Mouse (Mus musculus) kidney, postnatal 25 days (tissue): ENCODE results near the gene Helz.
A peak's percentile ranks its signal among the peaks of the same experiment; 100 is the strongest.
"Not testable (repeated sequence)": the region's sequence is repeated elsewhere in the genome, so short reads cannot be mapped to it uniquely, and the experiment has no call there.

Experiments
- DNase-seq, 2 experiments: peaks; one replicate each; pipeline ENCODE4 v3.0.0; 2021; ENCODE audit warnings: mixed read lengths in 2 of 2

Helz gene

DNA sequence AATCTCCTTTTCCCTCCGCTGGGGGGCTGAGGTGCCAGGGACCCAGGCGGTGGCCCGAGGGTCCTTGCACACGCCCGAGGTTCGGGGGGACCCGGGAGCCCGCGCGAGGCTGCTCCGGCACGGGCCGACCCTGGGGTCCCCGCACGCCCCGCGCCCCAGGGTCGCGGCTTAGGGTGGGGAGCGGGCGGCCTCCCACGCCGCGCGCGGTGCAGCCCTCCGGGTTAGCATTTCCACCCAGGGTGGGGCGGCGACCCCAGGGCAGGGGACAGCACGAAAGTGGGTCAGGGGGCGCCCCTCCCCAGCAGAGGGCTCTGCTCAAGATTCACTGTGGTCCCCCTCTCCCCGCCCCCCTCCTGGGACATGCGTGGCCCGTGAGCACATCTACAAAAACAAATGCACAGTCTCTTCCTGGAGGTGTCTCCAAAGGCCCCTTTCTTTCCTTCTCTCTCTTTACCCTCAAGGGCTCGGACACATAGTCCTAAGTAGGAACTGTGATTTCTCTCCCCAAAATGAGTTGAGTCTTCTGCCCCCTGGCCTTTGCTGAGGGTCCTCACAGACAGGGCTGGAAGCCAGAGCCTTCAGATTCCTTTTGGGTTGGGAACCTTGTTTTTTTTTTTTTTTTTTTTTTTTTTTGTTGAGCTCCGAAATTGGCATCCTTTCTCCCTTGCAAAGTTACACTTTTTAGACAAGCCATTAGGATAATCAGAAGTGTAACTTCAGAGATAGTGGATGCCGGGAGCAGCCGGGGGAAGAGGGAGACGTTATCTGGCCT, 660 bp downstream of the Helz start:
- DNase-seq: peak; percentile 34 to 62

DNA sequence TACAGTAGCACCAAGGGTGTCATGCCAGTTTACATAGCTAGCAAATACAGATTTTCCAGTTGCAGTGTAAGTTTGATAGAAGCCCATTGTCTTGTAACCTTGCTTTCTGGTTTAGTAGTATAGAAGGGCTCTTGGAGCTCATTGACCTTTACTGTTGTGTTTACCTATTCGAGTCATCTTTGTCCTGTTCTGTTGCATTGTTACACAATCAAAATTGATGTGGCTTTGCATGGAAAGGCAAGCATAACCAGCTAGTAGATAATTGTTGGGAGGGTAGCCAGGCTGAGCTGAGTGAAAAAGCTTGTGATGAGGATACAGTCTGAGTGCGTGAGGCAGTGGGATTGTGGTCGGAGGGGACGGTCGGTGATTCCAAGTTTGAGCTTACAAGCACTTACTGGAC, 12.1 kb downstream of the Helz start:
- DNase-seq: no peak

DNA sequence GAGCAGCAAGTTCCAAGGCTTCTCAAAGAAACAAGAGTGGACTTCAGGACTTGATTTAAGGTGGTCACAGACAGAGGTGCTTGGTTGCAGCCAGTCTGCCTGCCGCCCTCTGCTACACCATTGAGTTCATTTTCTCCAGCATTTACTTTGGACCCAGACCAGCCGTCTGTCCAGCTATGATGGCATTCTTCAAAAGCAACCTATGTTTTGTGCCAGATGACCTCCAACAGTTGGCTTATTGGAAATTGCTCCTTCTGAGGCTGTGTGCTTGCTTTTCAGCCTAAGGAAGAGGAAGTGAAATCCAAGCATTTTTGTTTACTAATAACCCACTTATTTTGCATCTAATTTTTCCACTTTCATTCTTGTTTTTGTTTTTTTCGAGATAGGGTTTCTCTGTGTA, 19.7 kb downstream of the Helz start:
- DNase-seq: no peak

DNA sequence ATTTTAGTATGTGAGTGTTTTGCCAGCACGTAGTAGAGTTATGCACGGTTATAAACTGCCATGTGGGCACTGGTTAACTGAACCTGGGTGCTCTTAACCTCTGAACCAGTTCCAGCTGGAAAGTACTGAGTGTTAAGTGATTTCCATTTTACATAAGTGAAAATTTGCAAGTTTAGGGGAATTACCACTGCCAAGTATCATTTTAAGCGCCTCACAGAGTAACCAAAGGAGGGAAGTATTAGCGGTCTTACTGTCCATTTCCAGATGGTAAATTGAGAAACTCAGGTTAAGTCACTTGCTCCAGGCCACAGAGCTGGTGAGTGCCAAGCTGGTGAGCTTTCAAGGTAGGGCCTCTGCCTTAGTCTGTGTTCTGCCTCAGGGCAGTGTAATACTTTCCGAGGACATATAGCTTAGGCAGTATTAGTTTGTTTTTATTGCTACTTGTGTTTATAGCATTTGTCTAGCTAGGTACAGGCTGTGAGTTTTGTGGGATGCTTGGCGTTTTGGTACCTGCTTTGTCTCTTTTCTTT, 20.8 kb downstream of the Helz start:
- no peak for DNase-seq

DNA sequence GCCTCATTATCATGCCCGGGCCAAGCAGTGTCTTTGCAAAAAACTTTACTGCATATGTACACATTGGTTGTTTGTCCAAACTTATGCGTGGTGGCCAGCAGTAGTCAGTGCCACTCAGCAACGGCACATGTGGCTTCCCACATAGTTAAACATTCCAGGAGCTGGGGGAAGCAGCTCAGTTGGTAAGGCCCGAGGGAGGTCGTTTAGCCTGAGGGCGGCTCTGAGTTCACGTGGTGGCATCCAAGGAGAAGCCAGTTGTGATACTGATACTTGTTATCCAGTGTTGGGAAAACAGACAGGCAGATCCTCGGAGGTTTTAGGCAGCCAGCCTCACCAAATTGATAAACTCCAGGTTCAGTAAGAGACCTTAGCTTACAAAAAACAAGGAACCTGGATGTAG, 23.2 kb downstream of the Helz start:
- DNase-seq: not testable (repeated sequence)

DNA sequence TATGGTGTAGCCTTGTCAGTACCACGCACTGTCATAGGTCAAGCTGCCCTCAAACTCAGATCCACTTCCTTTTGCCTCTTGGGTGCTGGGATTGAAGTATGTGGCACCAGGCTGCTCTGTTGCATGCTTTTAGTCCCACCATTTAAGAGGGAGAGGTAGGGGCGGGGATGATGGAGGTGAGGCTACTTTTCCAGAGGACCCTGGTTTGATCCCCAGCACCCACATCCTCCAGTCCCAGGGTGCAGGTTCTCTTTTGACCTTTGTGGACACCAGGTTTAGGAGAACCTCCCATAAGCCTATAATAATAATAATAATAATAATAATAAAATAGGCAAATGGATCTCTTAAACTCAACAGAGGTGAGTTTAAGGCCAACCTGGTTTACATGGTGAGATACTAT, 23.6 kb downstream of the Helz start:
- DNase-seq: no peak

DNA sequence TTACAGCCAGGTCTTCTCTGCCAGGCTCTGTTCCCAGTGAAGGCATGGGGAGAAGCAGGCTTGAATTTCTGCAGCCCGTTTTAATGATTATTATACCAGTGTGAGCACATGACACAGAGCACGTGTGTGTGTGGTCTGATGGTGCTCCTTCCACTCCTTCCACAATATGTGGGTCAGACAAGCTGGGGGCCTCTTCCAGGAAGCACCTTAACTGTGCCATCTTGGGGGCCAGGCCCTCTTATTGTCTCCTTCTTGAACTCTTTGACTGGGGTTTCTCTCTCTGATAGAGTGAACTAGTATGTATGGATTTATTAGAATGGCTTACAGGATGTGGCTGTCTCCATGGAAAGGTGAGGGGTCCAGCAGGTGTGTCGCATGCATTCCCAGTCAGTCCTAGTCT, 24.8 kb downstream of the Helz start:
- no peak for DNase-seq

DNA sequence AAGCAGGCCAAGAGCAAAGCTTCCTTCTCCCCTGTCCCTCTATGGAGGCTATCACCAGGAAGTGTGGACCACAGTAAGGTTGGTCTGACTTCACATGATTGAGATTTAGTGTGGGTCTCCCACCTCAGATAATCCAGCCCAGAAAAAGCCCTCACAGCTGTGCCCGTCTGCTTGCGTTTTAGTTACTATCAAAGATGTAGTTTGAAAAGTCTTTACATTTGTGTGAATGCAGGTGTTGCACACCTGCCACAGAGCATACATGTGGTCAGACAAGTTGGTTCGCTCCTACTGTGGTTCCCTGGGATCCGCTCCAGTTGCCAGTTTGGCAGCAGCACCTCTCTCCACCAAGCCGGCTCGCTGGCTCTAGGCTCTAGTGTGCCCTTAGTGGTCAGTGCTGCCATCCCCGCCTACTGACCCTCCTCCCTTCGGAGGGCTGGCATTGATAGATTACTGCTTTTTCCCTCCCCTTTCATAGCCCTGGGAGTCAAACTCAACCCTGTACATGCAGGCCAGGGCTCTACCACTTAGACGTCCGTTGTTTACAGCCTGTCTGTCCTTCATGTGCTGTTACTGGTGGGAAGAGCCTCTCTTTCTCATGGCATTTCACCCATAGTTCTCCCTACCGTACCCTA, 25.4 kb downstream of the Helz start:
- peak; percentile 74 to 90 for DNase-seq

DNA sequence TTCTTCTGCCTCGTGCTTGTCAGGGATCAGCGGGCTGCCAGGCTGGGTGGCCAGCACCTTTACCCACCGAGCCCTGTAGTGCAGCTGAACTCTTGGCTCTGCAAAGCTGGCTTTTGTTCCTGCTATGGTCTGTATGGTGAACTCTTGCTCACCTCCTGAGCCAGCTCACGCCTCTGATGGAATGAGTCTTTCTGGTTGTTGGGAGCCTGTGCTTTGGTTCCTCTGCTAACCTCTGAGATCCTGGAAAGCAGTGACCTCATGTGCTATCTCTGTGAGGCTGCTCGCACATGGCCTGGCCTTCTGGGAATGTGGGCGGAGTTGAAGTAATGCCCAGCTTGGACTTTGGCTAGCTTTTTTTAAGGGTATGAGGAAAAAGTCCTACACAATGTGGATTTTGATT, 26.1 kb downstream of the Helz start:
- peak; percentile 80 to 91 for DNase-seq

DNA sequence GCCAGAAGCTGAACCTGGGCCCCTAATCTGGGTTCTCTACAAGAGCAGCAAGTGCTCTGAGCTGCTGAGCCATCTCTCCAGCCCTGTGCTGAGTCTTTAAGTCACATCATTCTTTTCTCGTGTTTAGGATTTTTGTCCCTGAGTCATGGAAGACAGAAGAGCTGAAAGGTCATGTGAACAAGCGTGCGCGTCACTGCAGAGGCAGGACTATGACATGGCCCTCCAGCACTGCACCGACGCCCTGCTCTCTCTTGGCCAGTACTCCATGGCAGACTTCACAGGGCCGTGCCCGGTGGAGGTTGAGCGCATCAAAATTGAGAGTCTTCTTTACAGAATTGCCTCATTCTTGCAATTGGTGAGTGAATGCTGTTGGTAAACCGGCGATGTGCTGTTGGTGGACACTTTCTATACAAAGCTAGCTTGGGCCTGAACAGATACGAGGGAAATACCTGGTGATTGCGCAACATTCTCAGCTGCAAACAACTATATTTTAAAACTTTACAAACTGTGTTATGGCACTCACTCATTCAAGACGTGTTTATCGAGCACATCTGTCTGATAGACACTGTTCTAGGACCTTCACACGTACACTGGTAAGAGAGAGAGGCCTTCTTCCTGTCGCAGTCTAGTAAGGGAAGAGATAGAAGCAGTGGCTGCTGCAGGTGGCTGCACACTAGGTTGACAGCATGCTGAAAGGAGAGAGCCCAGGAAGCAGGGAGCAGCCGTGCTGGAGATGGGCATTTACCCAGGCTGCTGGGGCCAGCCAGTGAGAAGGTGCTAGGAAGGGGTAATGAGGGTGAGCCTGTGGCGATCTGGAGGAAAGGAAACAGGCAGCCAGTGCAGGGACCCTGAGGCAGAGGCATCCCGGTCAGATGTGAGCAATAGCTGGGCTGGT, 27.3 kb downstream of the Helz start:
- no peak for DNase-seq

DNA sequence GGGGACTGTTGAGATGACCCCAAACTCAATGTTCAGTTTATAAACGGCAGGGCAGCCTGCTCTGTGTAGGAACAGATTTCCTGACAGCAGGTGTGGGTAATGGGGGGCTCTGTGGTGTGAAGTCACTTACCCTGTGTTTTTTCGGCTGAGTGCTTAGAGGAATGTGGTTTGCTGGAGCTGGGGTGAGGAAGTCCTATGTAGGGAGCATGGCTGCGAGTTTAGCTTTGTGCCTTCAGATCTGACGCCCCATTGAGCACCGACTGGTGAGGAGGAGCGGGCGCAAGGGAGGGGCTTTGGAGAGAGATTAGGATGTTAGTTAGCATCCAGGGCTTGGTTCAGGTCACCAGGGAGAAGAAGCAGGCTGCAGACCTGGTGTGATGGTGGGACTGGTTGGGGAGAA, 28.5 kb downstream of the Helz start:
- no peak for DNase-seq

DNA sequence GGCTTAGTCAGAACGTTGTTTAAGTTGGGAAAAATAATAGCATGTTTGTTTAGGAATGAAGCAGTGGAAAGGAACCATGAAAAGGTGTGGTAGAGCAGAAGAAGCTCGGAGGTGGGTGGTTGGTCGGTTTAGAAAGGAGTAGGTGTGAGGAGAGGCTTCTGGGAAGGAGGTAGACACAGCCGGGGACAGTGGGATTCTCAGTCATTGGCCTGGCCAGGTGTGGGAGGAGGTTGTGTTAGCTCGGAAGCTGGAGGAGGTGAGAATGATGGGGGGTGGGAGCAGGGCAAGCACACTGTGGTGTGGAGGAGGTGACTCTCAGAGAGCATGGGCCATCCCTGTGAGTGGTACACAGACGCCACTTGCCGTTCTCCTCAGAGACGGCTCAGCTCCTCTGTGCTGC, 29.7 kb downstream of the Helz start:
- DNase-seq: no peak

DNA sequence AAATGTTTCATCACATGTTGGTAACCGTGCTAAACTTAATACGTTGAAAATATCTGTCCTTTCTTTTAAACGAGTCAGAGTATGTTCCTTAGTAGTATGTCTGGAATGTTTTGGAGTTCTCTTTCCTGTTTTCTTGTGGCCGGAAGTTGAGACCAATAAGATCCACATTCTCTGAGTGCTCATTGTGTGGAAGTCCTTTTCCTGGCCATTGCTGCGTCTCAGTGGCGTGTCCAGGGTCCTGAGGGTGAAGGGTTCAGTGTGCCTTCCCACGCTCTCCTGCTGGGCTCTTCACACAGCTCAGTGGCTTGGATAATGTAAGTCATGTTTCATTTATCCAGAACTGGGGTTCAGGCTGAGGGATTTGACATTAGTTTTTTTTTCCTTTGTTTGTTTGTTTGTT, 30.5 kb downstream of the Helz start:
- peak; percentile 25 to 65 for DNase-seq

DNA sequence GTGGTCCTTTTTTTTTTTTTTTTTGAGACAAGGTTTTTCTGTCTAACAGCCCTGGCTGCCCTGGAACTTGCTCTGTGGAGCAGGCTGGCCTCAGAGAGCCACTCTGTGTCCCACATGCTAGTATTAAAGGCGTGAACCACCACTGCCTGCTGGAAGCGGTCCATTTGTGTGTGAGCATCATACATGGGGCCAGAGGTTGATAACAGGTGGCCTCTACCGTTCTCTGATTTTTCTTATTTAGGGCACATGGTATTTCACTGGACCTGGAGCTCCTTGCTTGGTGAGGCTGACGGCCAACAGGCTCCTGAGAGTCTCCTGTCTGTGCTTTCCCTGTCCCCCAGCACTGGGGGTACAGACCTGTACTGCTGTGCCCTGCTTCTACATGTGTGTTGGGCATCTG, 33.1 kb downstream of the Helz start:
- DNase-seq: no peak

DNA sequence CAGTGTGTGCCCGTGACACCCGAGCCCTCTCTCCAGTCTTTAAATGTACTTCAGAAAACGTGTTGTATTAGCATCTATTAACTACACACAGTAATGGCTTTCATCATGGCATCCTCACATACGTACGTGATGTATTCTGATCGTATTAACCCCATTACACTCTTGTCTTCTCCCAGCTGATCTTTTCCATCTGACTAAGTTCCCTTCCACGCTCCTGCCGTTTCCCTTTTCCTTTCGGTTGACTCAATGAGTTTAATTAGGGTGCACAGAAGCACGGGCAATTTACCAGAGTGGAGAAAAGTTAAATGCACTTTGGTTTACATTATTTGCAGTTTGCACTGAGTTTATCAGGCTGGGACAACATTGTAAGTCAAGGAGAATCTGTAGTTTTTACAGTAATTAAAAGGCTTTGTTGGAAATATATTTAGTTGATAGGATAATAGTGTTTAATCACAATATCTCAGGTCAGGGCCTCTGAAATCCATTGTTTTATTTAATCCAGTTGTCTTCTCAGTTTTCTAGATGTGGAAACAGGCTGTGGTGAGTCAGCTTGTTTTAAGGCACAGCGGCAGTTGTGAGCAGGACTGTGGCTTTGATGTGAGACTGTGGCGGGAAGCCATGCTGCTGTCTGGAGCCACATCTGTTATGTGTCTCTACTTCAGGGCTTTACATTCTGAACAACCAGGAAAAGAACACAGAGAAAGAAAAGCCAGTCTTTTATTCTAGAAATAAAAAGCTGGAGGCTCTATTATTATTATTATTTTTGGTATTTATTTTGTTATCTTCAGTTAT, 37.1 kb downstream of the Helz start:
- DNase-seq: no peak

DNA sequence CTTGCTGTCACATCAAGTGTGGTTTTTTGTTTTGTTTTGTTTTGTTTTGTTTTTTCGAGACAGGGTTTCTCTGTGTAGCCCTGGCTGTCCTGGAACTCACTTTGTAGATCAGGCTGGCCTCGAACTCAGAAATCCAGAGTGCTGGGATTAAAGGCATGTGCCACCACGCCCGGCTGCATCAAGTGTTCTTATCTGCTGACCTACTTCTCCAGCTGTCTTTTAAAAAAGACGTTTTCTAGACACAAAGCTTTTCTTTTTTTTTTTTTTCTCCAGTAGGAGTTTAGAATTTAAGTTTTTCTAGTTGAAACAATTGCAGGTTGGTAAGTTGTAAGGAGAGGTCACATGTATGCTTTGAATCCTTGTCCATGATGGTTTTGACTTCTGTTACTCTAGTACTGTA, 38.4 kb downstream of the Helz start:
- not testable (repeated sequence) for DNase-seq

DNA sequence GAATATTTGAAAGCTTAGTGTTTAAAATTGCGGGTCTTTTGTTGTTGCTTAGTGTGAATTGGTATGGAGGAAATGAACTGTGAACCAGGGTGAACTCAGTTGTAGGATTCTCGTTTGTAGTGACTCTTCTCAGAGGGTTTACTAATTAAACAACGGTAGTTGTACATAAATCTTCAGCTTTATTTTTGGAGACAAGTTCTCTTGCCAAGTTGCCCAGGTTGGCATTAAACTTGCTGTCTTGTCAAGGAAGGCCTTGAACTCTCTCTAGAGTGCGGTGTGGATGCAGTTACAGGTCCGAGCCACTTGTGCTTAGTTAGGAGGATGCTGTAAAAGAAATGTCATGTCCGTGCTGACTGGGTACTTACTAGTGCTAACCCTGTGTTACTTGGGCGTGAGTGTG, 39.4 kb downstream of the Helz start:
- no peak for DNase-seq

DNA sequence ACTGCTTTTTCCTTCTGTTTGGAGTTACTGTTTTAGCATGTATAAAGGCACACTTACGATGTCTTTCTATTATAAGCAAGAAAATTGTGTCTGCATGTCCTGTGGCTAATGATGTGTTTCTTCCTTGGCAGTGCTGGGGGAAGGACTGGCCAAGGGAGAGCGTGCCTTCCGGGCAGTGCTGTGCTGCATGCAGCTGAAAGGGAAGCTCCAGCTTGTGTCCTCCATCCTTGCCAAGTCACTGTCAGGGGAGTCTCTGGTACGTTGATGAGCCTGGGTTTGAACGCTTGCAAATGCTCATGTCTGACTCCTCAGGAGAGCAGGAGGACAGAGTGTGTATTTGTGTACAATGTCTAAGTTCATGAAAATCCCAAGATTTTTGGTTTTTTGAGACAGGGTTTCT, 44.8 kb downstream of the Helz start:
- DNase-seq: peak in 1 of 2 experiments; percentile 60

DNA sequence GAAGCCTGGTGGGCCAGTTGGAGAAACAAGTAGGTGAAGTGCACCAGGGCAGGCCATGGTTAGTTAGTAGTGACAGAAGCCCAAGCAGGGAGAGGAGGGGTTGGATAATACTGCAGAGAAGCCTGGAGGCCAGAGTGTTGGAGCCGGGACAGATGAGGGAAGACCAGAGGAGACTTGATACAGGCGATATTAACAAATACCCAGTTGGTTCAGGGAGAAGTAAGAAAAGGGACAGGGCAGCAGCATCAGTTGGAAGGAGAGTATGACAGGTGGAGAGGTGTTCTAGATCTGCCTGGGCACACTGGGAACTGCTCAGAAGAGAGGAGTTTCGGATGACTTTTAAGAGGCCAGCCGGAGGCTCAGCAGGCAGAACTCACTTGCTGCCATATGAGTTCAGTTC, 49.7 kb downstream of the Helz start:
- no peak for DNase-seq

DNA sequence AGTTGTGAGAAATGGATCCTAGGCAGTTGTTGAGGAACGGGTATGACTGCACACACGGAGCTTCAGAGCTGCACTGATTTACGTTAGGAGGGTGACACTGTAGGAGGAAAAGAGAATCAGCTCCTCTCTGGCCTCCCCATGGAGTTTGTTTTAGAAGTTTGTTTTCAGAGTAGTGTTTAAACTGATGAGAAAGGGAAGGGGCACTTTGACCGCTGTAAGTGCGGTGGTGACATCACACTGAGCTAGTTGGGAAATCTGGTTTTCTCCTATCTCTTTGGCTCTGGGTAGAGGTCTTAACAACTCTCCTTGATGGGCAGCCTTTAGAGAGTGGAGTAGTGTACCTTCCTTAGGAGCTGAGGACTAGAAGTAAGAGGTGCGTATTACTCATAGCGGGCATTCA, 58.0 kb downstream of the Helz start:
- DNase-seq: no peak

DNA sequence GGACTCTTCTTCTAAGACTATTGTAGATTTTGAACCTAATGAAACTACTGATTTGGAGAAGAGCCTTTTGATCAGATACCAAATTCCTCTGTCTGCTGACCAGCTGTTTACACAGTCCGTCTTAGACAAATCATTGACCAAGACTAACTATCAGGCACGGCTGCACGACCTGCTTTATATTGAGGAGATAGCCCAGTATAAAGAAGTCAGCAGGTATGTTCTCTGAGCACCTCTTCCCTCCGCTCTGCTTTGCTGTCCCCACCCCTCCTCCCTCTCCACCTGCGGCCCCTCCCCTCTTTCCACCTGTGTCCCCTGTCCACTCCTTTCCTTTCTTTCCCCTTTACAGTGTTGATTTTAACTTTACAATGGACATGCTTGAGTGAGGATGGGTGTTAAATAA, 66.2 kb downstream of the Helz start:
- DNase-seq: no peak

DNA sequence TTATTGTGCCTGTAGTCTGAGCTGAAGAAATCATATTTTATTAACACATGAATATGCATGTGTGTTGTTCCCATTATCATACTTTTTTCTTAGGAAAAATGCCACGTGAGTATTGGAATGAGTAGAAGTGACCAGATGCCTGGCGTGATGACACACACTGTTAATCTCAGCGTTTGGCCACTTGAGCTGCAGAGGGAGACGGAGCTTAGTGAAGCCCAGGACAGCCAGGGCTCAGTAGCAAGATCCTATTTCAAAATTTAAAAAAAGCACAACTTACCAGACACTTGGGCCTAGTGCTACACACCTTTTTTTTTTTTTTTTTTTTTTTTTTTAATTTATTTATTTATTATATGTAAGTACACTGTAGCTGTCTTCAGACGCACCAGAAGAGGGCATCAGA, 68.0 kb downstream of the Helz start:
- DNase-seq: no peak

DNA sequence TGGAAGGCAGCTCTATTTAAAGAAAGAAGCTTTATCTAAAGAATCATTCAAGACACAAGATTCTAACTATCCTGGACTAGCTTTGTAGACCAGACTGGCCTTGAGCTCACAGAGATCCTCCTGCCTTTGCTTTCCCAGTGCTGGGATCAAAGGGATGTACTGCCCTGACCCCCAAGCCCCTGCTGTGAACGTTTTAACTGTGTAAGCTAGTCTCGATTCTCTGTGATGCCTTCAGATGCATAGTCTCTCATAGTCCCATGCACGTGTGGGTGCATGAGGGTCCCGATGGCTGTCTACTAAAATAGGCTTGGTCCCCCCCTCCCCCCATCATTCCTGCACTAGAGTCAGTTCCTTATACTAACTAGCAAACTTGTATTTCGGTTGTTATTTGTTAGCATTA, 70.2 kb downstream of the Helz start:
- no peak for DNase-seq
